Mouse (Mus musculus) small intestine, adult 2 months (tissue): ENCODE measurements around the gene Rsu1. TPM values are rescaled to one million over a fixed set of nuclear protein-coding genes. Genes with fewer than 3 reads are reported as not detected.

ENCODE experiments used
- H3K27ac ChIP-seq: fragments of 200-500 bp; 2 replicates; pipeline ENCODE4 v1.5.1; 2012; ENCODE audit warnings: low read depth, low read length, control low read depth, inconsistent platforms; ENCODE audit not compliant: insufficient read depth
- H3K27me3 ChIP-seq: fragments of 200-500 bp; 2 replicates; pipeline ENCODE4 v1.6.1; 2012; ENCODE audit warnings: mild to moderate bottlenecking, moderate library complexity, low read length, inconsistent platforms; ENCODE audit not compliant: control insufficient read depth, insufficient read depth
- H3K36me3 ChIP-seq: fragments of 200-500 bp; 2 replicates; pipeline ENCODE4 v1.6.1; 2012; ENCODE audit warnings: mild to moderate bottlenecking, low read length, control low read depth, inconsistent platforms; ENCODE audit not compliant: control insufficient read depth, insufficient read depth
- H3K4me1 ChIP-seq: fragments of 200-500 bp; 2 replicates; pipeline ENCODE4 v1.6.1; 2012; ENCODE audit warnings: low read length, inconsistent platforms, mixed read lengths; ENCODE audit not compliant: control insufficient read depth, insufficient read depth, insufficient read length
- H3K4me3 ChIP-seq: fragments of 200-500 bp; 2 replicates; pipeline ENCODE4 v1.5.1; 2012; ENCODE audit warnings: low read depth, mild to moderate bottlenecking, control low read depth, inconsistent platforms, low read length, moderate library complexity
- CTCF ChIP-seq: fragments of 200-500 bp; IDR thresholded peaks from 2 replicates; pipeline ENCODE4 v1.5.1; 2012; ENCODE audit warnings: low read depth, mild to moderate bottlenecking, control low read depth, inconsistent platforms, low read length, moderate library complexity, mixed read lengths; ENCODE audit not compliant: insufficient replicate concordance, insufficient read length; ENCODE audit errors: extremely low read depth
- POLR2A ChIP-seq: fragments of 200-500 bp; IDR thresholded peaks from 2 replicates; pipeline ENCODE4 v1.6.1; 2012; ENCODE audit warnings: low read depth, mild to moderate bottlenecking, control low read depth, inconsistent platforms, low read length, moderate library complexity
- WGBS: fragments of 180-500 bp; shearing (Covaris S2); methylation state at CpG from one replicate; pipeline ENCODE4 v1.1.7; 2018; 5-methylcytosine and 5-hydroxymethylcytosine counted together
- polyA plus RNA-seq: library from polyadenylated mRNA; depleted of rRNA; stranded (reverse); fragments of >200 nt; gene quantifications from 2 replicates; pipeline ENCODE4 v1.2.3, GENCODE M21; 2012

Rsu1 gene
- polyA plus RNA-seq, 1 experiment = 21.0 TPM

DNA sequence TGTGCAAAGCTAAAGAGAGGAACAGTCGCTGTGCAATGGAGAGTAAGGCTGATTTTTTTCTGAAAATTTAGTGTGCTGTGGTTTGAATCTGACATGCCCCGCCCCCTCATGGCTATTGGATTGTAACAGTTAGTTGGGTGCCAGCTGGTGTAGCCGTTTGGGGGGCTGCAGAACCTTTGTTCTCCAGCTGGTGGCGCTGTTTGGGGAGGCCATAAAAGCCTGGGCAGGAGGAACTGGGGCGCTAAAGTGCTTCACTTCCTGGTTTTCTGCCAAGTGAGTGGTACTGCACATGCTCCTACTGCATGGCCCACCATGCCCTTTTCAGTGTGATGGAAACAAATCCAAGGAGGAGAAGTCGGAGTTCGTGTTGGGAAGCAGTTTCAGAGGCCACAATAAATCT is 4.7 kb upstream of the Rsu1 start:
- Histone ChIP-seq H3K4me3 (no peak overlapping the region), H3K4me1 (no peaks in the 10 kb centered on the region), H3K36me3 (peaks cover 5% of the 10 kb centered on the region; the same call in 1 of the 2 replicates), H3K27ac (no peak overlapping the region), H3K27me3 (no peaks in the 10 kb centered on the region)
- no peak for TF ChIP-seq POLR2A
- peak; percentile 45; the same call in 1 of the 2 replicates for TF ChIP-seq CTCF
- 68% methylated on average over 7 of the region's 7 CpGs for WGBS

DNA sequence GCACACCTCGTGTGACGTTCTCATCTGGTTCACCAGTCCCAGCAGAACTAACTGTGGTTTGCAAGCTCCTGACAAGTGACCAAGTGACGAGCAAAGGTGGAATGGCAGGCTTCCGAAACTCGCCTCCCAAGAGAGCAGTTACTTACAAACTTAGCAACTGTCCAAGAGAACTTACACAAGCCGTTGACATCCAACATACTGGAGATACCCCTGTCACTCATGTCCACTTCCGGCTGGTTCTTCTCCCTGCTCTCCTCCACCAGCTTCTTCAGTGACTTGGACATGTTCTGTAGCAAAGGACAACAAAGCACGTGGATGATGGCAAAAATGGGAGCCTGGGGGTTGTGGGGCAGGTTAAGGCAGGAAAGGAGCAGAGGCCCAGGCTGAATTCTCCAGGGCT is 479 bp downstream of the Rsu1 start:
- peak overlapping the region; percentile 36 for H3K27ac ChIP-seq

DNA sequence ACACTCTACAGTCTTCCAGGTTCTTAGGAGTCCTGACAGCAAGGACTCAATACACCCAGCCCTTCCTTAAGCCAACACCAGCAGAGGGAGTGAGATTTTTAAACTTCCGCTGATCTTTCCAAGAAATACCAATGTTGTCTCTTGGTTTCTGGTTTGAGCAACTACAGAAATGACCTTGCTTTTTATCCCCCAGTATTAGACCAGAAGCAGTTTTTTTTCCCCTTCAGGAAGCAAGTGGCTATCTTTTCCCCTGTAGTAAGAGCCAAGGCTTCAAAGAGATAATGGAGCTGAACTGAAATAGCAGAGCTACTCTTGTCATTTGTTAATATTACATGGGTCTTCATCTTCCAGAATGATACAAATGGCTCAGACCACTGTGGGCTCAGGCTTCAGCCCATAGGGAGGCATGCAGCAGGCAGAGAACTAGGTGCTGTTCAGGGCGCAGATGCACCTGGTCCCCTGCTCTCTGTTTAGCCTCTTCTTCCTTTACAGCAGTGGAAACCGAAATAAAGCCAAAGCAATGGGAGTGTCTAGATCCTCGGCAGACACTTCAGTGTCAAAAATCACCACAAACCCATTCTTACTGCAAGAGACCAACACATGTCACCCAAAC is 2.4 kb downstream of the Rsu1 start:
- TF ChIP-seq POLR2A (no peak), CTCF (no peak)
- Histone ChIP-seq H3K36me3 (no peaks in the 10 kb centered on the region), H3K27me3 (no peaks in the 10 kb centered on the region), H3K4me3 (no peak overlapping the region), H3K27ac (no peak overlapping the region), H3K4me1 (no peaks in the 10 kb centered on the region)
- WGBS = 94% methylated on average over 4 of the region's 4 CpGs

More for the DNA sequence above, 479 bp downstream of the Rsu1 start:
- Histone ChIP-seq H3K27me3 (no peaks in the 10 kb centered on the region), H3K36me3 (0 out of 2 replicates have a peak, but pooled peaks cover under 1% of the 10 kb centered on the region), H3K4me1 (no peaks in the 10 kb centered on the region), H3K4me3 (peak overlapping the region; percentile 89)
- WGBS = 26% methylated on average over 8 of the region's 8 CpGs
- TF ChIP-seq POLR2A = no peak
- no peak for TF ChIP-seq CTCF

DNA sequence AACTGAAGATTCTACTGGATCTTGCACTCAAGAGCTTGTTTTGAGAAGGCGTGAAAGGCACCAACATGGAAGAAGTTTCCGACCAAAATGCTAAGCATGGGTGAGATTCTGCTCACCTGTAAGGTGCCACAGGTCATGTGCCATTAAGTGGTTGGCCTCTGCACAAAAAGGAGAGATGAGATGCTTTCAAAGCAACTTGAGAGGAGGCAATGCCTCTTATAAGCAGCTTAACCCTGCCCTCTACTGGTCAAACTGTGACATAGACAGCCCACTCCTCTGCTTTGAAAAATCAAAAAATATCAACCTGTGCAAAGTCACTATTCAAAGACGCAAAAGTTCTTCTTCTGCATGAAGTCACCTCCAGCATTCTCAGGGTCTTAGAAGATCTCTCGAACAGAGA is 6.3 kb downstream of the Rsu1 start:
- Histone ChIP-seq H3K4me3 (no peak overlapping the region), H3K27ac (no peak overlapping the region), H3K27me3 (no peaks in the 10 kb centered on the region), H3K4me1 (no peaks in the 10 kb centered on the region), H3K36me3 (no peaks in the 10 kb centered on the region)
- WGBS = 54% methylated on average over 4 of the region's 4 CpGs
- TF ChIP-seq CTCF (peak; percentile 22; the same call in 1 of the 2 replicates), POLR2A (no peak)

DNA sequence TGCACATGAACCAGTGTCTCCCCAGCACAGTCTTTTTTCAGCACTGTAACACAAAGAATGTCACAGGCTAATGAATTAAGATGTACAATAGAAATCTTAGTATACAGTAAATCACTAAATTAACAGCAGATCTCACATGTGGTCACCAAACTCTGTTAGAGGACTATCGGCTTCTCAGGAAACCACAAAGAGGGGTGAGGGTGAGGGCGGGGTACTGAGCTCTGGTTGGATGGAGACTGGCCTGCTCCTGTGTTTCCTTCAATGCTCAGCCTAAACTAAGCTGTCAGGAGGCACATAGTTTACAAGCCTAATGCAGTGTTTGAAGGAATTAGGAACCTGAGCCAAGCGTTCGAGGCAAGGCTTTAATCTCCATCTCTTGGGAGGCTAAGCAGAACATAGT is 8.1 kb downstream of the Rsu1 start:
- Histone ChIP-seq H3K27me3 (no peaks in the 10 kb centered on the region), H3K4me1 (no peaks in the 10 kb centered on the region), H3K27ac (no peak overlapping the region), H3K36me3 (no peaks in the 10 kb centered on the region), H3K4me3 (no peak overlapping the region)
- TF ChIP-seq CTCF (no peak), POLR2A (no peak)
- WGBS = 69% methylated on average over 4 of the region's 4 CpGs

DNA sequence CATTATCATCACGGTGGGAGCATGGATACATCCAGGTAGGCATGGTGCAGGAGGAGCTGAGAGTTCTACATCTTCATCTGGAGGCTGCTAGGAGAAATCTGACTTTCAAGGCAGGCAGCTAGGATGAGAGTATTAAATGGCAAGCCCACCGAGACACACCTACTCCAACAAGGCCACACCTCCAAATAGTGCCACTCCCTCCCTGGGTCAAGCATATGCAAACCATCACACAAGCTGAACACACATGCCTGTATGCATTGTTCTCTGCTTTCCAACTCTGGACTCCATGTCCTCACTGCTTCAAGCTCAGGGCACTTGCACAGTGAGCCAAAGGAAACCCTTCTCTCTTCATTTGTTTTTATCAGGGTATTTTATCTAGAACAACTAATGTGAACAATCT is 12.6 kb downstream of the Rsu1 start:
- Histone ChIP-seq H3K27ac (no peak overlapping the region), H3K4me1 (no peaks in the 10 kb centered on the region), H3K27me3 (no peaks in the 10 kb centered on the region), H3K36me3 (peaks cover 4% of the 10 kb centered on the region), H3K4me3 (no peak overlapping the region)
- TF ChIP-seq POLR2A = no peak
- WGBS = 55% methylated on average over 2 of the region's 2 CpGs

DNA sequence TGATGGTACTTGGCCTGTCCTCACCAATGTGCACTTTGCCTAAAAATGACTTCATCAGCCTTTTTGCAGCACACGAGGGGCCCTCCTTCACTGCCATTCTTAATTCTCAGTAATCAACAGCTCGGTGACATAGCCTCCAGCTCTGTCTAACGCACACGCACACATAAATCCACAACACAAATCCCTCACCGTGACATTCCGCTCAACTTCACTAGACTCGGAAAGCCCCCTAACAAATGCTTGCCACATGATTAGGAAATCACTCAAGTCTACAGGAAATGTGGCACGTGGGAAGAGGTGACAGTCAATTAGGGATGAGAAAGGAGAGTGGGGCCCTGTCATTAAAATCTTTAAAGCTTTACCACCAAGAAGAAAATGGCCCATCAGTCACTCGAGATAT is 30.5 kb downstream of the Rsu1 start:
- H3K4me1 ChIP-seq = no peaks in the 10 kb centered on the region
- no peaks in the 10 kb centered on the region for H3K36me3 ChIP-seq
- no peak overlapping the region for H3K4me3 ChIP-seq
- no peaks in the 10 kb centered on the region for H3K27me3 ChIP-seq
- 75% methylated on average over 9 of the region's 9 CpGs for WGBS
- no peak for TF ChIP-seq CTCF
- no peak for TF ChIP-seq POLR2A
- no peak overlapping the region for H3K27ac ChIP-seq
